Mouse (Mus musculus): Measurements from ENCODE around the gene Ccnl2.

The Ccnl2 gene

GRCm38 (mm10) chr4:155863001-155863400, 50.7 kb downstream of the Ccnl2 start, which contains the start of gene Tas1r3:
Gene Tas1r3, minus strand, starts transcription at chr4:155863362.
- DNase-seq (ENCODE audit: low read depth in 2 of 2, low spot score in 2 of 2): no peak

GRCm38 (mm10) chr4:155868614-155869298, 56.5 kb downstream of the Ccnl2 start:
- no peak for DNase-seq (ENCODE audit: low read depth in 2 of 2, low spot score in 2 of 2)

GRCm38 (mm10) chr4:155869317-155870033, 57.2 kb downstream of the Ccnl2 start, which contains the start of the genes Cptp and Ints11:
Gene Cptp, minus strand, starts transcription at chr4:155869440.
Gene Ints11, plus strand, starts transcription at chr4:155869546.
- DNase-seq (ENCODE audit: low read depth in 2 of 2, low spot score in 2 of 2): peak; percentile 89 to 94

- no peak for DNase-seq (ENCODE audit: low read depth in 2 of 2, low spot score in 2 of 2)
These were observed 59.1 kb downstream of the Ccnl2 start for GRCm38 (mm10) chr4:155871404-155871803.

Measured in CD8-positive naive resting alpha-beta T cell, adult 2 months (primary cell).